Mouse (Mus musculus) cerebellum, postnatal 25 days (tissue): Measurements from ENCODE around the gene Plcb3.

Experiments
- DNase-seq, 2 experiments: peaks; one replicate each; pipeline ENCODE4 v3.0.0; 2021; ENCODE audit warnings: mixed read lengths in 2 of 2

Plcb3 gene

DNA sequence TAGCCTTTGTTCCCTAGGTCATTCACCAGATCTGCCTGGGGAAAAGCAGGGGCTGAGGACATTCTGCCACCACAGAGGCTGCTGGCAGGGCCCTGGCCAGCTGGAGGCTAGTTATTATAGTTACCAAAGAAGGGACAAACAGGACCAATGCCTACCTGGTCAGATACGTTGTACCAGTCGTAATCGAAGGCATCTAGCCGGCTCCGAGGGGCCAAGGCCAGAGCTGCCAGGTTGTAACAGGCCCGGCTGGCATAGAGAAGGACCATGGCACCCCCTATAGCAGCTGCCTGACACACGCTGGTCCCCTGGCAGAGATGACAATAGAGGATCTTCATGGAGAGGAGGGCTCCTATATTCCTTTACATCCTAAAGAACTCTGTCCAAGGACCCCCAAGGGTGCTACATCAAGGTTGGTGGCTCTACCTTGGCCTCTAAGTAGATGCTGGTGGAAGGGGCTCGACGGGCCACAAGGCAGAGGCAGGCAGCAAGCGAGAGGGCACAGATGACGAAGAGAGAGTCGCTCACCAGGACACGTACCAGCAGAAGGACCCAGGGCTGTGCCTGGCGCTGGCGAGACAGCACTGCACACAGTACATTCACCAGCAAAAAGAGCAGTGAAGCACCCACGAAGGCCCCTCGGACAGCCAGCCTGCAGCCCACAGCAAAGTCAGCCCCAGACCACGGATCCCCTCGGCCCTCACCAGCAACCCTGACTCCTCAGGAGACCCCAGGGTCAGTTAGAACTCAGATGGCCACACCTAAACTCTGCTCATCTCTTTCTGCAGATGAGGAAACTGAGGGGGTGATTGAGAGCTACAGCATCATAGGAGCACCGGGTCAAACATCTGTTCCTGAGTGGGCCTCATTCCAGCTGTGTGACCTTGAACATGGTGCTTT lies 36.9 kb downstream of the Plcb3 start:
- DNase-seq: peak; percentile 49 to 51

DNA sequence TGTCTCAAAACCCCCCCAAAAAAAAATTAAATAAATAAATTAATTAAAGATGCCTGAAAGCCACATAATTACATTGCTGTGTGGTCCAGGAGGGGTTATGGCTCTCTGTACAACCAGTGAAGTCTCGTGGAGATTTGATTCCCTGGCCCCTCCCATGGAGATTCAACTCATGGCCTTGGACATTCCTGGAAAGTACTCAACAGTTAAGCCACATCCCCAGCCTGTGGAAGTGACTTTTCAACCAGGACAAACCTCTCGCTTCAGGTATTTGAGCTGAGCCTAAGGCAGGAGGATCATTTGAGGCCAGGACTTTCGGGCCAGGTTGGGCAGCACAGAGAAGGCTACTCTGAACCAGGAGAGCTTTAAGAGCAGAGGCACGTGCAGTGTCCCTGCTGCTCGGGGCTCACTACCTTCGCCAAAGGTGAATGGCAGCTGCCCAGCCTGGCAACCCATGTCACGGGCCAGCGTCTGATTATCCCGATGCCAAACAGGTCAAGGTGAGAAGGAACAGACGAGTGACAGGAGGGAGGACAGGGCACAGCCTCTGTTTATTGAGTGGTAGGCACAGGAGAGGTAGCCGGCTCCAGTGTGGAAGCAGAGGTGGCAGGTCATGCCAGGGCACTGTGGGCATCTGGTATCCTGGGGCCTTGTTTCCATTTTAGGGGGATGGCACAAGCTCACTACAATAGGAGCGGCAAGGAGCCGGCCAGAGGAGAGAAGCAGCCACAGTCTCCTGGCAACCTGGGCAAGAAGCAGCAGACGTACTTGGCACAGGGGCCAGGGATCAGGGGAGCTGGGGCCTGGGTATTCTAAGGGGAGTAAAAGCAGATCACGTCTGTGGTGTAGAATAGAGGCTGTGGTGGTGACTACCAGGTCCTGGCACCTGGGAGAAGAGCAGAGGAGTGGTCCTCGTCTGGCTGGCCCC lies 38.5 kb downstream of the Plcb3 start:
- DNase-seq: peak; percentile 76 to 79

DNA sequence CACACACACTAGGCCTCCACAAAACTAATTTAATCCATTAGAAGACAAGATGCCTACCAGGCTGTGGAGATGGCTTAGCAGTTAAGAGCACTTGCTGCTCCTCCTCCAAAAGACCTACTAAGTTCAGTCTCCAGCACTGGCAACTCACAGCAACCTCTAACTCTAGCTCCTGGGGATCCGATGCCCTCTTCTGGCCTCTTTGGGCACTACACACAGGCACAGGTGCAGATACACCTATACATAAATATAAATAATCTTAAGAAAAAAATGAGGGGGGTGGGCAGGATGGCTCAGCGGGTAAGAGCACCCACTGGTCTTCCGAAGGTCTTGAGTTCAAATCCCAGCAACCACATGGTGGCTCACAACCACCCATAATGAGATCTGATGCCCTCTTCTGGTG lies 40.0 kb downstream of the Plcb3 start:
- peak; percentile 48 to 67 for DNase-seq

DNA sequence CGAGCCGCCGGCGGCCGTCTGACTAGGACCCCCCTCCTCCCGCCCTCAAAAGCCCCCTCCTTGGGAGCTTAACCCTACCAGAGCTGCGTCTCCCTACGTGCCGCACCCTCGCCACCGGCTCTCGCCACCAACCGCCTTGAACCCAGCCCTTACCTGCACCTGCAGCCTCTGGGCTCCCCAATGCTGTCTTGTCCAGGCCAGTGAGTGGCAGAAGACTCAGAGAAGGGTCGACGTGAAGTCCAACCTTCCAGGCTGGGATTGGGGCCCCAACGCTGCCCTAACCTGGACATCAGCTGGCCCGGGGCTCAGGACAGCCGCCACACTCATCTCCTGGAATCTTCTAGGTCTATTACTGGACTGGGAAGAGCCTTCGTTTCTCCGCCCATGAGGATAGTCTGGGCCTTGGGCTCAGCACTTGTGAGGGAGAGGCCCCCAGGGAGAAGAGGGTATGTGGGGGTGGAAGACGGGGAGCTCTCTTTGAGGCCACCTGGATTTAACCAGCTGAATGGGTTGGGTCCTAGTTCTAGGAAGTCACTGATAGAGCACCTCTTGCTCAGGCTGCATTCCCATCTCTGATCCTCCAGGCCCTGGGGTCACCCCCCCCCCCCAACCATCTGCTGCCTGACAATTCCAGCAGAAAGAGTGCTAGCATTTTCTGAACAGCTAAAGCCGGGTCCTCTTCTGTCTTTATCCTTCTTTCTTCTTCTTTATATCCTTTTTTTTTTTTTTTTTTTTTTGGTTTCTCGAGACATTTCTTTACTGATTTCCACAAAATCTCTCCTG lies 41.9 kb downstream of the Plcb3 start, which contains the start of gene Kcnk4:
Kcnk4 (minus strand) TSS at position 321 of the 783 bp plus-strand sequence.
- peak; percentile 32 to 65 for DNase-seq

DNA sequence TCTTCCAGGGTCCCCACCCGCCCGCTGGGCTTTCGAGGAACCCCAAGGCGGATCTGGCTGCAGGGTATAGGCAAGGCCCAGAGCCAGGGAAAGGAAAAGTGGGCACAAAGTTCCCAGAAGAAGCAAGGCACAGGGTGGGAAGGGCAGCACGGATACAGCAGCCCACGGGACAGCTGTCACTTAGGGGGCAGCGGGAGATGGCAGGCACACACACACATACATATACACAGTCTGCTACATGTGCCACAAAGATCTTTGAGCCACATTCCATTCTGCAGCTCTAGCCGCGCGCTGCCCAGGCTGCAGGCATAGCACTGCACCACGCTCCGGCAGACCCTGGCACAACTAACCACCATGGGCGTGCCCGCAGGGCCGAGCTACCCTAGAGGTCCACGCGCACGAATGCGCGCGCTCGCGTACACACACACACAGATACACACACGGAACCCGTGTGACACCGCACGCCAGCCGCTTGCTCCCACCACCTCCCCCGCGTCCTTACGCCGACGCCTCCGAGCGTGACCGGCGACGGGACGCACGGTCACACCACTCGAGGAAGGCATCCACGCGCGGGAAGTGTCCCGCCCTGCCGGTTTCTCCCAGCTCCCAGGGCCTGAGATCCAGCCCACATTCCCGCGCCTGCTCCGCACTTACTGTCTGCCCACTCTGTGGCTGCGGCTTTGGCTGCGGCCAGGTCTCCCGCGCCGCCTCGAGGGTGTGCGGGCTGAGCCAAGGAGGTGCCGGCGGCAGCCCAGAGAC lies 42.7 kb downstream of the Plcb3 start:
- peak; percentile 76 to 81 for DNase-seq

DNA sequence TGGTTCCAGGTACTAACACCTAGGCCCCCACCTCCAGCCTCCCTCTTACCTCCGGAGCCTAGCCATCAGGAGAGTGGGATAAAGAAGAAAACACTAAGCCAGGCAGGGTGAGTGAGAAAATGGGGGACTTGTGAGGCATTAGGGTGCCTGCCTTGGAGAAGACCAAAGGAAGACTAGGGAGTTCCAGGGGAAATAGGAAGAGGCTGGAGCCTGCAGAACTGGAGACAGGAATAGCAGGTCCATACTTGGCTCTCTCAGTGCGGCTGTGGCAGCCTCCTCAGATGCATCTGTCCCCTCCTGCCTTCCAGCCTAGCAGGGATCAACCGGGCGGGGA lies 43.2 kb downstream of the Plcb3 start:
- no peak for DNase-seq

DNA sequence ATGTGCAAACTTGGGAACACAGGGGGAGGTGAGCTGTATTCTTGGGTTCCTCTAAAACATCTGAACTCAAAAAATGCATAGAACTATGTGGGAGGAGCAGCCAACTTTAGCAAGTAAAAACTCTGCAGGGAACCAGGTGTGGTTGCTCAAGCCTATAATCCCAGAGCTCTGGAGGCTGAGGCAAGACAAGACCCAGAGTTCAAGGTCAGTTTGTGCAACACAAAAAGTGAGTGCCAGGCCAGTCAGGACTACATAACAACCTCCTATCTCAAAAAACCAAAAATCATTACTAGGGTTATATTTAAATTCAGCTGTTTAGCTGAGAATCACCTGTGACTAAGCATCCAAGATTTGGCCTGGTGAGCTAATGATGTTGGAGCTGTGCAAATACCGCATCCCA lies 44.3 kb downstream of the Plcb3 start:
- DNase-seq: no peak

DNA sequence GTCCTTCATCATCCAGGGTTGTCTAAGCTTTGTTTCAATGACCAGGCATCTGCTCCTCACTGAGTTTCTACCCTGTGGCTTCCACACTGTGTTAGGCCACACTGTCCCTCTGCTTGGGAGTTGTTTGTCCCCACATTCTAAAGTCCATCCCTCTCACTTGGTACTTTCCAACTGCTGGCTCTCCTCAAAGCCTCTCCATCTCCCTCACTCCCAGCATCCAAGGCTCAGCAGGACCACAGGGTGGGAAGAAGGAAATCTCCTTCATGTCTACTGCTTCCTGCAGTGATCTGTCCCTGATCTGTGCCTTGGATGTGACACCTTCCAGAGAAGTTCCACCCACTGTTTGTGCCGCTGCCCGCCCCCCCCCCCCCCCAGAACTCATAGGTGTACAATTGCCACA lies 45.3 kb downstream of the Plcb3 start:
- peak in 1 of 2 experiments; percentile 48 for DNase-seq

DNA sequence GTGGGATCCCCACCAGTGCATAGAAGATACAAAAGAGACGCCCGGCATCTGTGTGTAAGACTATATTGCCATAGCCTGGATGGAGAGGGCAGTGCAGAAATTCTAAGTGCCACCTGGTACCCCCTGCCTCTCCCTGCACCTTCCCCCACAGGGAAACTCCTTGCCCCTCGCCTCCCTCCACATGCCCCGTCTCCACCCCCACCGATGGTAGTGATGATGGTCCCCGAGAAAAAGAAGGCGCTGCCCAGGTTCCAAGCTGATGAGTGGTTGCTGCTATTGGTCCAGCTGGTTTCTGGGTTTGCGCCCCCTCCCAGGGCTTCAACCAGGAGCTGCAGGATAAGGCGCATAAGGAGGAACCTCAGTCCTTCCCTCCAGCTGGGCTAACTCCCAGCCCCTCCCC lies 48.2 kb downstream of the Plcb3 start:
- peak in 1 of 2 experiments; percentile 22 for DNase-seq

DNA sequence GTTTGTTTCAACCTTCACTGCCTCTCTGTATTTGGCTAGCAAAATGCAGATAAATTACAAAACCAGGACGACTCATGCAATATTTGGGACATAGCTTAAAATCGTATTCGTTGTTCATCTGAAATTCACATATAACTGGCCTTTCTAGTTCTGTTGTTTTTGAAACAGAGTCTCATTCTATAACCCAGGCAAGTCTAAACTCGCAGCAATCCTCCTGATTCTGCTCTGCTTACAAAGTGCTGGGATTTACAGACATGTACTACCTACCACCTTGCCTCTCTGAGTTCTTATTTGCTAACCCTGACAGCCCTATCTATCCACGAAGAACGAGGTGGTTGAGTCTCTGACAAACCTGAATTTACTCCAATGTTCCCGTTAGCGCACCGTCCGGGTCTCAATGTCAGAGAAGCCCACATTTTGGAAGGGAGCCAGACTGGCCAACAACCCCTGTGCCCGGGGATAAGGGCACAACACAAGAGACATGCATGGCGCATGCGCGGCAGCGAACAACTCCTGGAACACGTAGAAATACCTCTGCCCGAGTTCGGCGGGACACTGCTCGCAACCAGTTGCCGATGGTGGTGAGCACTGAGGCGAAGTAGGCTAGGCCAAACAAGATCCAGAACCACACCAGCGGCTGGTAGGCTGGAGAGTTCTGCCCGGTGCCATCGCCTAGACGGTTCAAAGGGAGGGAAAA lies 49.6 kb downstream of the Plcb3 start:
- DNase-seq: peak in 1 of 2 experiments; percentile 42

DNA sequence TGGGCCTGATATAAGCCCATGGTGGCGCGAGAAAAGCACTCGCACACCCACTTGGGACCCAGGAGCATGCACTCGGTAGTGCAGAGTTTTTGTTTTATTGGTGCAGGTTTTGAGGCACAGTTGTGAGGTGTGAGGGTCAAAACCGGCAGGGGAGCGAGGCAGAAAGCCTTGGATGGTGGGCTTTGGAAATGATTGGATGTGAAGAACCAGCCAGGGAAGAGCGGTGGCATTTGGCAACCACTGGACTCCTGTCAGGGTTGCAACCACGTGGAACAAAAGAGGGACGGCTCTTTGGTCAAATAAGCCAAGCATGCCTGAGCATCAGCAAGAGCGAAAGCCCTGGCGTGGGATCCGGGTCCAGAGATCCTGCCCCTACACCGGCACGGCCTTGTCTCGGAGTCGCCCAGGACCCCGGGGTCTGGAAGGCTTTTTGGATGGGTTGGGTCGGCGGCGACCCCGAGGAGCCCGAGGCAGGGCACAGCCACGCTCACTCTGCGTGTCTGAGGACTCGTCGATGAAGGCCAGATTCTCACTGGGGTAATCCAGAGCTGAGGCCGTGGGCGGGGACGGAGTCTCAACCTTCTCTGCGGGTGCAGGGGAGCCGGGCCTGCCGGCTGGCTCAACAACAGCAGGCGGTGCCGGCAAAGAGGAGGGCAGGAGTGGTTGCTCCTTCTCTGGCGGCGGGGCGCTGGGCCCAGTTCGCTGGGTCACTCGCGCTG lies 50.5 kb downstream of the Plcb3 start:
- peak in 1 of 2 experiments; percentile 42 for DNase-seq

DNA sequence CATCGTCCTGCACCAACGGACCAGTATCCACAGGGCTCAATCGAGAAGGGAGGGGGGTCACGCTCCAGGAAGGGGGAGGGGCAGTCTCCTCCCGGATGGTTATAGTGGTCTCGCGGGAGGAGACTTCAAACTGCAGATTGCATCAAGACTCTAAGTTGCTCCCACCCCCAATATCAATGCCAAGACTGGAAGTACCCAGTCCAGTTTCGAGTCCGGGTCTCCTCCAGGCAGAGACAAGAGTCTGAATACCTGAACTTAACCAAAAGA lies 51.0 kb downstream of the Plcb3 start, which contains the start of gene Catsperz:
Catsperz (minus strand) TSS at position 74 of the 267 bp plus-strand sequence.
- no peak for DNase-seq

DNA sequence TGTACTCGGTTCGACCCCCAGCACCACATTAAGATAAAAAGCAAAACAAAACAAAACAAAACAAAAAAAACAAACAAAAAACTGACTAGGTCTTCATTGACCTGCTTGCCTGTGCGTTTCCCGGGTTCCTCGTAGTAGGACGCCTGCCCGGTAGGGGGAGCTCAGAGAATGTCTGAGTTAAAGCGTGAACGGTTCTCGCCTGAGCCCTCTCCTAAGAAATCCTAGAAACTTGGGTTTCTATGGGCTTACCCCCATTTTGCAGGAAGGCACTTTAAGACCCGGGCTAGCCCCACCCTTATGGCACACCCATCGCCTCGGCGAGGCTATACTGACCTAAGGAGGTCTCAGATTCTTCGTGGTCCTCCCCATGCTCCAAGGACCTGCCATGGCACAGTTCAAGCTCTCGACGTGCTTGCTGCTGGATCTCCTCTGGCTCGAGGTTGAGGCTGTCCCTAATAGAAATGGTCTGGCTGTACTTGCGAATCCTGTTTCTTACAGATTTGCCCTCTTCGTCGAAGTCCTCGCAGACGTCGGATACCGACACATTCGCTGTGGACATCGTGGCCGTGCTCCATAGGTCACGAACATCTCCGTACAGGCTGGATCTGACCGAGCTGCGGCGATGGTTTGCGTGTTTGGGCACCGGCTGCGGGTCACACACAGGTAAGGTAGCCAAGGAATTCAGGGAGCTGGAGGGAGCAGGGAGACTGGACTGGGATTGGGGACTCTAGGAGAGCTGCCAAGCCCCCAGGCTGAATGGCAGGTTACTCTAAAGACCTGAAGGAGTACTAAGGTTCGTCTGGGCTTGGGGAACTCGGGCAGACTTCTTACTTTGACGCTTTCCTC lies 51.6 kb downstream of the Plcb3 start:
- DNase-seq: peak; percentile 93 to 96

DNA sequence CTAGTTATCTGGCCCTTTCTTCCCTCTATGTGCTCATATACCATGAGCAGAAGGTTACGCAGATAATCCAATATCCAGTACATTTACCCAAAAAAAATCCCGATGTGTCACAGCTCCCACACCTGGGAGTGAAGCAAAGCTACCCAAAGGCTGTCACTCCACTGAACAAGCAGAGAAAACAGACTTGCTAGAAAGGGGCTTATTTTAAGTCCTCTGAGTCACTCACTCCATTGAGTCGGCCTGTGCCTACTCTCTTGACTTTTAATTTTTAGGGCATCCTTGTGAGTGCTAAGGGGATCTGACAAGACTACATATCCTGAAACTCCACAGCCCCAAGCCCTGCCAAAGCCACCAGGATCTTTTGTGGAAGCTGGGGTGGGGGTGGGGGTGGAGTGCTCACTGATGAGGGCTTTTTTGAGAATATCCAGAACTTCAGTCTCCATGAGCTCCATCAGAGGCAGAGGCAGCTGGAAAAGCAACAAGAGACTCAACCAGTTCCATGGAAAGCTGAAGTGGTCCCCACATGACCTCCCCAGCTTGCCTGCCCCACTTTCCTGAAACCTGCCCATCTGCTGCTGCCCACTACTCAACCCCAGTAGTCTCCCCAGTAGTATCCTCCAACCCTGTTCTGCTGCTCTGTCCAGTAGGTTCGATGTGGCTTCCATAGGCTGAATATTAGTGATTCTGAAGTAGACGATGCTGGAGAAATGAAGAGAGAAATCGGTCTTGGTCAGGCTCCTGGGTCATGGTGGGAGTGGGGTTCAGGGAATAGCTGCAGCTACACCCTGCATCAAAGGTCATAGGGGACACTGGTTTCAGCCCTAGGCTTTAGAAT lies 53.2 kb downstream of the Plcb3 start:
- peak in 1 of 2 experiments; percentile 14 for DNase-seq

DNA sequence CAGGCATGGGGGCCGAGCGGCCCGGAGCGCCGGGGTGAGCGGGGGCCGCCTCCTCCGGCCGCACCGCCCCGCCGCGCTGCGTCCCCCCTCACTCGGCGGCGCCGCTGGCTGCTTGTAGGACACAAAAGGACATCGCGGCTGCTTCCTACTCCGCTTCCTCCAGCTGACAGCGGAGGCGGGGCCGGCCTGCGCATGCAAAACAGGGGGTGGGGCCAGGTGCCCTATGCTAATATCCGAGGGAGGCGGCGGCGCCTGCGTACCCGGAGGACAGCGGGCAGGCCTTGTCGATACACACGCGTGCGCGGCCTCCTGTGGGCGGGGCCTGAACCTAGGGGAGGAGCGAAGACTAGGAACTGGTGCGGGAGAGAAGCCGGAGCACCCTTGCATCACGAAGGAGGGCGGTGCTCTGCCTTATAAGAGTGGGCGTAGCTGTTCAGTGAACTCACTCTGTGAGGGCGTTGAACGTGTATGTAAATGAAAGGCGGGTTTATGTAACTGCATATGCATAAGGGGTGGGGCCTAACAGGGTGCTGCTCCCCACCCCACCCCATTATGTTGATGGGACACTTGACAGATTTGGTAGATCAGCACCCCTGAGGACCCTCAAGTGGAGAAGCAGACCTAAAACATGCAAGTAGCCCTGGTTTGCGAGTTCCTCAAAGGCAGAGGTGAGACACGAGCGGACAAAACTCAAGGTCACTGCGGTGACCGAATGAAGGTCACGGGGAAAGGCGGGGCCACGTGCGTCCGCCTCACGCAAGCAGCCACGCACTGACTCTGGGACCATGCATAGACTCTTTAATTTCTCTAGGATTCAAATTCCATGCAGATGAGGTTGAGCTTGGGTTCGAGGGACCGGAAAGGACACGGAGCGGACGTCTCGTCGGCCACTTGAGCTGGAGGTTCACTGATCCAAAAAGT lies 54.4 kb downstream of the Plcb3 start, which contains the start of gene Esrra:
Esrra (minus strand) TSS at position 167 of the 921 bp plus-strand sequence.
- DNase-seq: peak; percentile 99 to 100

DNA sequence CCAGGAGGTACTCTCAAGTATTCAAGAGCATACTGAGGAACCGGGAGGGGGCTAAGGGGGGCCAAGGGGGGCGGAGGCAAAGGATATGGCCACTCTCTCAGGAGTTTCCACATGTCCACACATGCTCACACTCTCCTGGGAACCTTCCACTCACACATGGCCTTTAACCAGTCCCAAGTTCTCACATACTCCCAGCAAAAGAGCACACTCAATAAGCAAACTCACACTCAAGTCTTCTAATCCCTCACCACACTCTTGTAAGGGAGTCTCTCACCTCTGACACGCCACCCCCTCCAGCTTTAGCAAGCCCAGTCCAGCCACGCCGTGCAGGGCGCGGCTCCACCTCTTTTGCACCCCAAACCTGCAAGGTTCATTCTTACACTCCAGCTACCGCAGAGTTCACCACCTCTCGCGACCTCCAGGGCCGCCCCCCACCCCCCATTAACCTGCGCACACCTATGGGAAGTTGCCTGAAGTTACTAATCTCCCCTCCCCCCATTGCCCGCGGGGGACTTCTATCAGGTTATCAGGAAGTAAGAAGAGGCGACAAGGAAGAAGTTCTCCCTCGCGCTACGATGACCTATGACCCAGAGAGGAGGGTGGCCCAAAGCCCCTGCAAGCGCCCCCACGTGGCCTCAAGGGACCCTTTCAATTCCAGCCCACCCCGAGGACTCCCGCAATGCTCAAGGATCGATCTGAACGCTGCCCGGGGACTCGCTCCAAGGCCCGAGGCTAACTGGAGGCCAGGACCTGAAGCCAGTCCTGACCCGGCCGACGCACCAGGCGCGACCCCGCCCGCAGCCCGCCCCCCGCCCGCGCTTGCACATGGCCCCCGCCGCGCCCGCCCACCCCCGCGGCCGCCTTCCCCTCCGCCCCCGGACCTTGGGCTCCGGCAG lies 55.3 kb downstream of the Plcb3 start:
- DNase-seq: peak in 1 of 2 experiments; percentile 71
